Mouse (Mus musculus) cerebellum, adult 18-20 months (tissue): ENCODE data around the gene Sars.
A peak's percentile ranks its signal among the peaks of the same experiment; 100 is the strongest.

Source experiments
- DNase-seq, 2 experiments: peaks; one replicate each; pipeline ENCODE4 v3.0.0; 2021

The Sars gene

GRCm38 (mm10) chr3:108423844-108424801, 20.9 kb downstream of the Sars start:
- peak; percentile 72 to 86 for DNase-seq

- no peak for DNase-seq
Measured at GRCm38 (mm10) chr3:108423006-108423405, 22.0 kb downstream of the Sars start.

GRCm38 (mm10) chr3:108415831-108416223, 29.2 kb downstream of the Sars start:
- DNase-seq: peak; percentile 84 to 90

GRCm38 (mm10) chr3:108414857-108415830, 29.9 kb downstream of the Sars start, which contains the start of gene Celsr2:
Gene Celsr2 (minus strand): TSS chr3:108415552.
- DNase-seq: peak in 1 of 2 experiments; percentile 58

- peak in 1 of 2 experiments; percentile 17 for DNase-seq
Measured at GRCm38 (mm10) chr3:108413634-108414360, 31.2 kb downstream of the Sars start.

GRCm38 (mm10) chr3:108411754-108412121, 33.3 kb downstream of the Sars start:
- peak; percentile 72 to 81 for DNase-seq

- peak; percentile 19 to 23 for DNase-seq
Measured at GRCm38 (mm10) chr3:108411026-108411753, 33.8 kb downstream of the Sars start.

- DNase-seq: peak in 1 of 2 experiments; percentile 20
Measured at GRCm38 (mm10) chr3:108410359-108410714, 34.7 kb downstream of the Sars start.

- peak in 1 of 2 experiments; percentile 39 for DNase-seq
Measured at GRCm38 (mm10) chr3:108409656-108410358, 35.2 kb downstream of the Sars start.

GRCm38 (mm10) chr3:108408517-108409008, 36.4 kb downstream of the Sars start:
- peak in 1 of 2 experiments; percentile 2 for DNase-seq

- DNase-seq: no peak
Measured at GRCm38 (mm10) chr3:108406306-108406885, 38.6 kb downstream of the Sars start.

- no peak for DNase-seq
Measured at GRCm38 (mm10) chr3:108405536-108406305, 39.3 kb downstream of the Sars start.

GRCm38 (mm10) chr3:108402528-108402920, 42.5 kb downstream of the Sars start:
- no peak for DNase-seq

GRCm38 (mm10) chr3:108401692-108402527, 43.1 kb downstream of the Sars start:
- peak; percentile 94 to 95 for DNase-seq

GRCm38 (mm10) chr3:108400442-108400841, 44.6 kb downstream of the Sars start:
- peak; percentile 8 to 14 for DNase-seq

GRCm38 (mm10) chr3:108398281-108398680, 46.7 kb downstream of the Sars start:
- no peak for DNase-seq

GRCm38 (mm10) chr3:108392793-108393192, 52.2 kb downstream of the Sars start:
- DNase-seq: no peak

GRCm38 (mm10) chr3:108392299-108392698, 52.7 kb downstream of the Sars start:
- DNase-seq: no peak

GRCm38 (mm10) chr3:108389111-108389545, 55.9 kb downstream of the Sars start:
- peak; percentile 94 to 97 for DNase-seq
